Mouse (Mus musculus) urinary bladder, postnatal 25 days (tissue): ENCODE data around the gene Ehmt2.
"Not testable (repeated sequence)": the region's sequence is repeated elsewhere in the genome, so short reads cannot be mapped to it uniquely, and the experiment has no call there.

Experiments used
- DNase-seq: peaks from one replicate; pipeline ENCODE4 v3.0.0; 2022; ENCODE audit warnings: low spot score

Ehmt2 gene

DNA sequence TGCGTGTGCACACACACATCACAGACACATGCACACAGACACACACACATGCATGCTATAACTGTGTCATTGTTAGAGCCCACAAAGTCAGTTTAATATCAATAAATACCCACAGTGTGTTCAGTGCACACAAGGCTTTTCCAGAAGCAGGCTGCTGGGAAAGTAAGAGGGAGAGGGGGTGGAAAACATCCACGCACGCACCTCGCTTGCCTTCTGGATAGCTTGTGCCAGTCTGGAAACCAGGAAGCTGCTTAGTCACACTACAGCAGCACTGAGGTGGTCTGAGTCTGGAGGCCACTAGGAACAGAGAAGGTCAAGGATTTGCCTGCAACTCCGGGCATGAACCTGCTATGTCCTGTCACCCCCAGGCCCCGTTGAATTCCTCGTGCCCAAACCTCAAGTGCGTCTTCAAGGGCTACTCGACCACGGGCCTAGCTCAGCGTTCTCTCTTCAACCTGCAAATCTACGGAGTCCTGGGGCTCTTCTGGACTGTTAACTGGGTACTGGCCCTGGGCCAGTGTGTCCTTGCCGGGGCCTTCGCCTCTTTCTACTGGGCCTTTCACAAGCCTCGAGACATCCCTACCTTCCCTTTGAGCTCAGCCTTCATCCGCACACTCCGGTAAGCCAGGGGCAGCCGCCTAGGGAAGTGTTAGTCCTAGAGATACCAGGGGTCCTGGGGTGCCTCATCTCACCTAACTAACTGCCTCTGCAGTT is 29.2 kb downstream of the Ehmt2 start:
- DNase-seq = no peak

DNA sequence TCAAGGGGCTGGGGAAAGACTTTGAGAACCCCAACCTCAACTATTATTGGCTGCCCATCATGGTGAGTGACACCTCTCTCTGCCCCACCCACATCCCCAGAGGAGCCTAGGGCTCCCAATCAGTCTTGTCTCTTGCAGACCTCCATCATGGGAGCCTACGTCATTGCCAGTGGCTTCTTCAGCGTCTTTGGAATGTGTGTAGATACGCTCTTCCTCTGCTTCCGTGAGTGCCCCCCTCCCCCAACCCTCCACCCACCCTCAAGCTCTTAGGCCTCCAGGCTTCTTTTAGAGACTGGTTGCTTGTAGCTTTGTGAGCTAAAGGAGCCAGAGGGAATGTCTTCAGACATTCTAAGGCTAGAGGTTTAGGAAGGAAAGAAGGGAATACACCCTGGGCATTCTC is 30.6 kb downstream of the Ehmt2 start:
- no peak for DNase-seq

- peak; percentile 95 for DNase-seq
These were observed 32.9 kb downstream of the Ehmt2 start, which contains the start of gene Neu1 for GRCm38 (mm10) chr17:34931061-34931734. Gene Neu1 (plus strand): TSS chr17:34931253.

DNA sequence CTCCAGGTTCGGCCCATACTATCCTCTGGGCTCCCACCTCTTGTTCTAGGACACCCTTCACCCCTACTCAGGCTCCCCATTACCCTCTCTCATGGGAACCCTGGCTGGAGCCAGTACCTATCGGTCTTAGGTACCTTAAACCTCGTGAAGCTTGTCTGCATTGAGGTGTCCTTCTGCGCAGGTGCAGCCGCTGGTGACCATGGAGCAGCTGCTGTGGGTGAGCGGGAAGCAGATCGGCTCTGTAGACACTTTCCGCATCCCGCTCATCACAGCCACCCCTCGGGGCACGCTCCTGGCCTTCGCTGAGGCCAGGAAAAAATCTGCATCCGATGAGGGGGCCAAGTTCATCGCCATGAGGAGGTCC is 33.4 kb downstream of the Ehmt2 start:
- DNase-seq = no peak

DNA sequence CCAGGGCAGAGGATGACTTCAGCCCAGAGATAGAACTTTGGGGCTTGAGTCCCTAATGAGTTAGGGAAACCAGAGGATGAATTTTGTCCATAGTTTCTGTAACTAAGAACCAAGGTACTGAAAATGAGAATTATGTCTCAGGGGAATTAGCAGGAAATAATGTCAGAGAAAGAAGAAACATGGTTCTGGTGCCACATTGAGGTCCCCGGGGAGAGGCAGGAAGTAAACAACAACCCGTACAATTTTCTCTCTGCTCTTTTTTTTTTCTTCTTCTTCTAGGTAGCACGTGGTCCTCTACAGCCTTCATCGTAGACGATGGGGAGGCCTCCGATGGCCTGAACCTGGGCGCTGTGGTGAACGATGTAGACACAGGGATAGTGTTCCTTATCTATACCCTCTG is 34.0 kb downstream of the Ehmt2 start:
- DNase-seq = no peak

DNA sequence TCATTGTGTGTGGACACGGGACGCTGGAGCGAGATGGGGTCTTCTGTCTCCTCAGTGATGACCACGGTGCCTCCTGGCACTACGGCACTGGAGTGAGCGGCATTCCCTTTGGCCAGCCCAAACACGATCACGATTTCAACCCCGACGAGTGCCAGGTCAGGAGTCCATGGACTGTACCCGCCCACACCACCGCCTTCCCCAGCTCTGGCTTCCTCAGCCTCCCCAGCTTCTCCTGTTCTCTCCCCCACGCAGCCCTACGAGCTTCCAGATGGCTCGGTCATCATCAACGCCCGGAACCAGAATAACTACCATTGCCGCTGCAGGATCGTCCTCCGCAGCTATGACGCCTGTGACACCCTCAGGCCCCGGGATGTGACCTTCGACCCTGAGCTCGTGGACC is 35.8 kb downstream of the Ehmt2 start:
- DNase-seq = no peak

GRCm38 (mm10) chr17:34934830-34935229 is 36.6 kb downstream of the Ehmt2 start:
- DNase-seq = no peak

DNA sequence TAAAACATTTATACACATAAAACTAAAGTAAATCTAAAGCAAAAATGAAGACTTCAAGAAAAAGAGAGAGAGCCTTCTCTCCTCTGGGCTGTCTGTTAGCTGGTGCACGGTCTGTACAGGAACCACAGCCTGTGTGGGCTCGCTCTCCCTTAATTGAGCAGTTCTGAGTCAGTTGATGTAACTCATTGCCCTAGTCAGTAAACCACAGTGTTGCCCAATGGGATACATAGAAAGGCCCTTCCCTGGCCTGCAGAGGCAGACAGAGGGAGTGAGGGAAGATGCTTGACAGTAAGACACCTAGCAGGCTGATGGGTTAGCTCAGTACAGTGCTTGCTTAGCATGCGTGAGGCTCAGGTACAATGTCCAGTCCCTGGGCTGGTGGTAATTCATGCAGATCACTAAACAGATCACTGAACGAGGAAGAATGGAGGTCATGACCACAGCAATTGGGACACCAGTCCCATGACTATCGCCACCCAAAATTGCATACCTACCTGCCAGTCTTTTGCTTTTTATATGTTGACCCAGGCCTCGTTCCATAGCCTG is 39.8 kb downstream of the Ehmt2 start:
- DNase-seq = no peak

DNA sequence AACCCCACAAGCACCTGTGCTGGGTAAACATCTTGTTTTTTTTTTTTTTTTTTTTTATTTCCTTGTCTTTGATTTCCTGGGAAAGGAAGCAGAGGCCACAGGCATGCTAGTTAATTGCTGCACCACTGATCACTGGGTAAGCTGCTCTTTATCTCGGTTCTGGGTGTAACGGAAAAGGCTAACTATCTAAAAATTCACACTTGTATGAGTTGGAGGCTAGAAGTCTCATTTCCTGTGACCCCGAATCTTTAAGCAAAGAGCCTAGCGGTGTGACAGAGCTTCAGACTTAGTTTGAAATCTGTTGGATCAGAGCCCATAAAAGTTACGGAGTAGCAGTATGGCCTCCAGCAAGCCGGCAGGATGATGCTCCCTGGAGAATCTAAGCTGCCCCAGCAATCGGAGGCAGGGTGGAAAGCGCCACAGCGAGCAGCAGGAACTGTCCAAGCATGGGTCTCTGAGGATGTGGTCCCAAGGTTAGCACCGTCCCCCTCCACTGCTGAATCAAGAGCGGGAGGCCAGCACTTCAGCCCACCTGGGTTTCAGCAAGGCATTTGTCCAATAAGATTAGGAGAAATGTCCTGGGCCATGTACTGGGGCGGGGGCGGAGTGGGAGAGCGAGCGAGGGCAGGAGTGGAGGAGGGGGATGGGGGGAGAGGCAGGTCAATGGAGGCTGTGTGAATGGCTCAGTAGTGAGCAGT is 43.2 kb downstream of the Ehmt2 start:
- no peak for DNase-seq

GRCm38 (mm10) chr17:34943128-34943815 is 45.0 kb downstream of the Ehmt2 start:
- DNase-seq = no peak

- no peak for DNase-seq
These were observed 46.1 kb downstream of the Ehmt2 start for GRCm38 (mm10) chr17:34944362-34944761.

- DNase-seq = no peak
These were observed 48.3 kb downstream of the Ehmt2 start for GRCm38 (mm10) chr17:34946486-34947140.

DNA sequence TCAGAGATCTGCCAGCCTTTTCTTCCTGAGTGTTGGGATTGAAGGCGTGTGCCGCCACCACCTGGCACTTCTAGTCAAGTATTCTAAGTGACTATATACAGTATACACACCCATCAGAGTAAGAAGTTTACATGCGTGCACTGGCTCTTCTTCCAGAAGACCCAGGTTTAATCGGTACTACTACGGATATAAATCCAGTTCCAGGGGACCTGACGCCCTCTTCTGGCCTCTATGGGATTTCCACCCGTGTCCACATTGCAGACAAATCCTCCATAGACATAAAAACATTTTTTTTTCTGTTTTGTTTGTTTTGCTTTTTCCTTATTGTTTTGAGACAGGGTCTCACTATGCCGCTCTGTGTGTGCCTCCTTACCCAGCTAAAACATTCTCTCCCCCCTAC is 49.3 kb downstream of the Ehmt2 start:
- DNase-seq = no peak

DNA sequence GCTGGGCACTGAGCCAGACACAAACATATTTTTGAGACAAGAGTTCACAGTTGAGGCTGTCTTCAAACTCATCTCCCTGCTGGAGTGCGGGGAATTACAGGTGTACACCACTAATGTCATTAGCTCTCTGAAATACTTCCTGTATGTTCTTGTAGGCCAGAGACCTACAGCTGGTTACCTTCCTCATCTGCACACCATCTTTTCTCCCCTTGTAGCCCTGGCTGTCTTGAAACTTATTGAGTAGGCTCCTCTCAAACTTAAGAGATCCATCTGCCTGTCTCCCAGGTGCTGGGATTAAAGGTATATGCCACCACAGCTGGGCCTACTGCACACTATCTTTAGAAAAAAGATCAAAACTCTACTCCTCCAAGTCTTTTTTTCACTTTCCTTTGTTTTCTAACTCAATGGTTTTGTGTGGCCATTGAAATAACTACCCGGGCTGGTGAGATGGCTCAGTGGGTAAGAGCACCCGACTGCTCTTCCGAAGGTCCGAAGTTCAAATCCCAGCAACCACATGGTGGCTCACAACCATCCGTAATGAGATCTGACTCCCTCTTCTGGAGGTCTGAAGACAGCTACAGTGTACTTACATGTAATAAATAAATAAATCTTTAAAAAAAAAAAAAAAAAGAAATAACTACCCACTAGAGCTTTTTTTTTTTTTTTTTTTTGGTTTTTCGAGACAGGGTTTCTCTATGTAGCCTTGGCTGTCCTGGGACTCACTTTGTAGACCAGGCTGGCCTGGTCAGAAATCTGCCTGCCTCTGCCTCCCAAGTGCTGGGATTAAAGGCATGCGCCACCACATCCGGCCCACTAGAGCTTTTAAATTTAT is 50.7 kb downstream of the Ehmt2 start:
- not testable (repeated sequence) for DNase-seq

DNA sequence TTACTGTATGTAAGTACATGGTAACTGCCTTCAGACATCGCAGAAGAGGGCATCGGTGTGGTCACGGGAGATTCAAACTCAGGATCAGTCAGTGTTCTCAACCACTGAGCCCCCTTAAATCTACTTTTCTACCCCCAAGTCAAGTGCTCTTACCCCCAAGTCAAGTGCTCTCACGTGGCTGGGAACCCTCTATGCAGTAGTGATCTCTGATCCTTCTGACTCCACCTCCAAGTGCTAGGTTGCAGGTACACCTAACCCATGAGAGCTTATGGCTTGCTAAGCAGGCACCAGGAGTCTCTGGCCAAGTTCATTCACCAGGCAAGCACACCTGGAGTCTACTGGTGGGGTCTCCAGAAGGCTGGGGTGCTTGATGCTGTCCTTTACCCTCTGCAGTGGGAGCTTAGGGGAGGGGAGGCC is 51.3 kb downstream of the Ehmt2 start:
- DNase-seq = no peak

DNA sequence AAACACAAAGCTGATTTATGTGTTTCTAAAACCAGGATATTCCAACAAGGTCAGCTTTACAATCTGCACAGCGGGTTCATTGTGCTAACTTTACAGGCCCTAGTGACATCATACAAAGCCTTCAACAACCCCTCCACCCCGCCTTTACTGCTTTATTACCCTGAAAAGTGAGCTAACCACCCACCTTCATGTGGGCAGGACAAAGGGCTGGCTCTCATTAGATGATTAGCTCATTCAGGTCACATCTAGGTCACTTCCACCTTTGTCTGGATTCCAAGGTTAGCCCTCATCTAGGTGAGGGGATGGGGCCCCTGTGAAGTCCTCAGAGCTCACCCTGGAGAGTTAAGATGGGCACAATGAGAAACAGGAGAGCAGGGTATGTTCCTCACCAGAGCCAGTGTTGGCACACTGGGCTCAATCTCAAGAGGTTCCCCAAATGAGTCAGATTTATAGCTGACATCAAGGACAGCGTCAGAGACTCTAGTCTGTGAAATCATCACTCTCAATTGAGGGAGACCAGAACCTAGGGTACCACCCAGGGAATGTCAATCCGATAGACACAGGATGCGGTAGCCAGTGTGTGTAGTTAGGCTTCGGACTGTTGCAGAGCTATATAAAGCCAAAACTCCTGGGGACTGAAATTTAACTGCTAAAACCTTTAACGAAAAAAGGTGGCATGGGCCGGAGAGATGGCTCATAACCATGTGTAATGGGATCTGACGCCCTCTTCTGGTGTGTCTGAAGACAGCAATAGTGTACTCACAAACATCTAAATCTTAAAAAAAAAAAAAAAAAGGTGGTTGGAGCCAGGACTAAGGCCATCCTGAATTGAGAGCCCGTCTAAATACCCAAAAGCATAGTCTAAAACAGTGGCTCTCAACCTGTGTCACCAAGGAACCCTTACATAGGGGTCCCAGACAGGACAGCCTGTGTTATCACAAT is 52.5 kb downstream of the Ehmt2 start:
- DNase-seq = no peak

GRCm38 (mm10) chr17:34951636-34952377 is 53.5 kb downstream of the Ehmt2 start:
- DNase-seq = no peak

DNA sequence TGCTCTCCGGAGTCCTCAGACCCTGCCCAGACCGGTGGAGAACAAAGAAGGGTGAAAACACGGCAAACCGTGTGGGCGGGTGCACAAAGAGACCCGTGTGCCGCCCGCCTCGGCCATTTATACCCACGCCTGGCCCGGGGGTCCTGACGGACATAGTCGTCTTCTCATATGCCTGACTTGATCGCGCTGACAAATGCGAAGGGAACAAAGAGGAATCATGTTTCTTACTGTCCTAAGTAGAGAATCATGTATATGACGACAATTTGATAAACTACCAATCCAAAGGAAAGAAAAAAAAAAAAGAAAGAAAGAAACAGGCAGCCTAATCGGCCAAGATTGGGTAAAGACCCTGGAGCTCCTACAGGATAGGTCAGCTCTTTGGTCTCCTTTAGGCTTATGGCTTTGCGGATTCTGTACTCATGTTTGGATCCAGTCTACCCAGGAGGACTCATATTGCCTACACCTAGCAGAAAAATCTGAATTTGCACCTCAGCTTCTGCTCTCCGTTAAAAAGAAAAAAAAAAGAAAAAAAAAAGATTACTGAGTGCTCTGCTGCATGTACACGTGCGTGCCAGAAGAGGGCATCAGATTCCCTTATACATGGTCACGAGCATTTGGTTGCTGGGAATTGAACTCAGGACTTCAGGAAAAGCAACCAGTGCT is 54.2 kb downstream of the Ehmt2 start:
- peak; percentile 86 for DNase-seq
